Mouse (Mus musculus): Measurements from ENCODE around the gene Sympk.

DNA sequence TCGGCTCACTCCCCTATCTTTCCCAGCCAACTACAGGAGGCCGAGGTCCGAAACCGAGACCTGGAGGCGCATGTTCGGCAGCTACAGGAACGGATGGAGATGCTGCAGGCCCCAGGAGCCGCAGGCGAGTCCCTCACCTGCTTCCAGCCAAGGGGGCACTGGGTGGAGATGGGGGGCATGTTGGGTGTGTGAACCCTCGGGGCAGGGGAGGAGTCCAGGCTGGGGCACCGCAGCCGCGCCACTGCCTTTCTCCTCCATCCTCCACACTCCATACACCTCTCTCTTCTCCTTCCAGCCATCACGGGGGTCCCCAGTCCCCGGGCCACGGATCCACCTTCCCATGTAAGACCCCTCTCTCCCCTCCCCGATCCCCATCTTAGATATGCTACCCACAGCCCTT lies 67.7 kb downstream of the Sympk start:
- no peak for TF ChIP-seq TCF3 (IDR thresholded peaks at IDR 0.05; ENCODE audit: insufficient read length, low read depth)
- no peak for TF ChIP-seq REST (IDR thresholded peaks at IDR 0.05; ENCODE audit: insufficient read depth, insufficient read length)
- no peak for TF ChIP-seq MAX (IDR thresholded peaks at IDR 0.05; ENCODE audit: low read depth)
- no peak for TF ChIP-seq POLR2A (IDR thresholded peaks at IDR 0.05; ENCODE audit: insufficient read length, low read depth)
- no peak for TF ChIP-seq MYOG (IDR thresholded peaks at IDR 0.05; ENCODE audit: control insufficient read depth in 1 of 3, insufficient read depth in 1 of 3, insufficient read length in 2 of 3, low read depth in 2 of 3)
- no peak for TF ChIP-seq TCF12 (IDR thresholded peaks at IDR 0.05; ENCODE audit: insufficient read depth, poor library complexity, severe bottlenecking)
- TF ChIP-seq MYOD1 (IDR thresholded peaks at IDR 0.05; ENCODE audit: control insufficient read depth in 1 of 3, insufficient read length in 2 of 3, low read depth in 2 of 3) = no peak
- TF ChIP-seq POLR2AphosphoS2 (IDR thresholded peaks at IDR 0.05; ENCODE audit: insufficient read length, low read depth) = no peak
